Mouse (Mus musculus): ENCODE data around the gene Robo1.

GRCm38 (mm10) chr16:72337757-72338156 is 29.7 kb downstream of the Robo1 start:
- TF ChIP-seq CTCF (conservative IDR thresholded peaks at IDR 0.05; ENCODE audit: insufficient read depth, insufficient read length, low read depth, low read length) (no peak), POLR2A (IDR thresholded peaks at IDR 0.05; ENCODE audit: low read depth, low read length) (no peak)
